Mouse (Mus musculus) embryonic stem cell, embryonic (primary cell): ENCODE results near the gene Scaf11.
"Not testable (repeated sequence)": the region's sequence is repeated elsewhere in the genome, so short reads cannot be mapped to it uniquely, and the experiment has no call there.

Source experiments
- CTCF ChIA-PET, 4 experiments: fragments of 300-600 bp in 2 of 4; fragments of 350-600 bp in 2 of 4; sonication (Branson Sonifier 250); formaldehyde crosslinking; loops; one replicate each; lab custom pipeline; 2022; ENCODE audit warnings: inconsistent platforms in 2 of 4; lab: Charles Lee
- POLR2A ChIA-PET, 4 experiments: fragments of 300-600 bp in 2 of 4; fragments of 350-600 bp in 2 of 4; sonication (Branson Sonifier 250); formaldehyde crosslinking; loops; one replicate each; lab custom pipeline; 2022; ENCODE audit warnings: antibody characterized with exemption in 4 of 4, inconsistent platforms in 1 of 4; lab: Charles Lee

The Scaf11 gene

DNA sequence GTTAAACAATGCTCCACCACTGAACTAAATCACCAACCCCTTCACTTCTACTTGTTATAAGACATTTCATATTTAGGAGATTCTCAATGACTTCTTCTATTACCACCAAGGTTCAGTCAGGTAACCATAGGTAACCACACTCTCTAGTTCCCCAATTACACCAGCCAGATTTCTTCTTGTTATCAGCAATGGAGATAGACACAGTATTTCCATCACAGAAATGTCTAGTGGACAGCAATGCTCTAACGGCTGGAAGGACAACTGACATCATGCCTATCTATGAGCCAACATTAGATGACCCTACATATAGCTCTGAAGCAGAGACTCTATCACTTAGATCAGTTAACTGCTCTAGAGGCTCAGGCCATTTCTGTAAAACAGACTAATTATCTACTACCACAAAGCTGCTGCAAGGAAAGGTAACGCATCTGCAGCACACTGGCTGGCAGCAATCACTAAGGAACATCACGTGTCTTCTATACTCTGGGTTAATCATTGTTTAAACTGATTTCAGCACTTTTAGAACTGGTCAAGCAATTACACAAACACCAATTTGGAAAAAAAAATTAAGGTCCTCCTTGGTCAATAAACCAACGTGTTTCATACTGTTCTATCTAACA lies 4.9 kb downstream of the Scaf11 start:
- ChIA-PET POLR2A (interaction anchor here in 1 of 4 experiments (0.9 to 2.2 kb wide), 5 partner anchors 9 to 150 kb away, joined by 3 to 9 read pairs (median 3); no protein-coding TSS in a partner anchor), CTCF (interaction anchor here in 2 of 4 experiments (0.6 kb wide), 2 partner anchors 187 to 320 kb away, joined by 3 read pairs; no protein-coding TSS in a partner anchor)

DNA sequence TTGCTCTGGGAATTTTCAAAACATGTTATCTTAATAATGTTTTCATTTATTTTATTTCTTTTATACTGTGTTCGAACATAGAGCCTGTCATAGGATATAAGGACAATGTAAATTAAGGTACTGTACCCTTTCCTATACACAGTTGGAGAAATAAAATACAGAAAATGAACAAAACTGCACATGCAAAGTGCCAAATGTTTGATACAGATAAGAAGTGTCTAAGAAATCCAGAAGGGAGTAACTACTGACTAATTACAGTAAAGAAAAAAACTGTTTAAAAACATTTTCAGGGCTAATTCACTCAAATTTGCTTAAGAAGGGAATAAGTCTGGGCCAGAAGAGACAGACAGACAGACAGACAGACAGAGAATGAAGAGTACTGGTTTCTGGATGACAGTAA lies 7.3 kb downstream of the Scaf11 start:
- ChIA-PET POLR2A (interaction anchor here in 2 of 4 experiments (1.4 to 2.8 kb wide), 4 partner anchors 12 to 165 kb away, joined by 4 to 9 read pairs (median 6); no protein-coding TSS in a partner anchor), CTCF (interaction anchor here in 2 of 4 experiments (0.6 kb wide), 2 partner anchors 45 to 1898 kb away, joined by 3 to 4 read pairs; no protein-coding TSS in a partner anchor)

DNA sequence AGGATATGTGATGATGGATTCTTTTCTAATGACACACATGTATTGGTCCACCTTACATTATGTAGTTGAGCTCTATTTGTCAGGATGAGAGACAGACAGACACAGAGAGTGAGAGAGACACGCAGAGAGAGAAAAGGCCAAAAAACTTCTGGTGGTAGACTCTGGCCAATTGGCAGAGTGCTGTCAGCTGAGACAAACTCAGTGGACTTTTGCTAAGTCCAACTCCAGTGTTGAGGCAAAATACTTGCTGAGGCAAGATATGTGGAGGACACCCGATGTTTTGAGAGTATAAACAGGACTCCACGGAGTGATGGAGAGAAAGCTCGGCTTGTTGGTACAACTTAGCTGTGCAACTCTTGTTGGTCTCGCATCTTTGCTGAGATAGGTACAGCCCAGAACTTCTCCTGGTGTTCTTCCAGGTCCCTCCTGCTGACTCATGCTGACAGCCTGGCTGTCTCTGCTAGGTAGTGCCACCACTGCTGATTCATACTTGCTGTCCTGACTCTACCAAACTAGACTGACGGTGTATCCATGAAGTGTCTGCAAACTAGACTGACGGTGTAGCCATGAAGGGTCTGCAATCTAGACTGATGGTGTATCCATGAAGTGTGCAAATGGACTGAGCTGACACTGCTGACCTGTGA lies 11.9 kb downstream of the Scaf11 start:
- CTCF ChIA-PET: interaction anchor here in 1 of 4 experiments (0.5 kb wide), 1 partner anchor 14 kb away, joined by 4 read pairs; no protein-coding TSS in a partner anchor

DNA sequence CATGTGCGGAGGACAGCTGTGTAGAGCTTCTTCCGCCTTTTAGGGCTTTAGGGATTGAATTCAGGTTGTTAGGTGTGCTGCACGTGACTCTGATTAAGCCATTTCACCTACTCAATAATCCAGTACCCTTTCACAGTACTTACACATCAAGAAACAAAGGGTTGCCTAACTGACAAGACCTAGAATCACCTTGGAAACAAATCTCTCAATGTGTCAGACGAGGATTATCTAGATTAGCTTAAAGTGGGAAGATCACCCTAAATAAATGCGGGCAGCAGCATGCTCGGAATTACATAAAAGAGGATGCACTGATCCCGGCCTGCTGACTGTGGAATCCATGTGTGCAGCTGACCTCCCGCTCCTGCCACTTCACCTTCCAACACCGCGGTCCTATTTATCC lies 13.9 kb downstream of the Scaf11 start:
- POLR2A ChIA-PET: interaction anchor here in 2 of 4 experiments (0.8 to 2.5 kb wide), 8 partner anchors 9 to 152 kb away, joined by 3 to 11 read pairs (median 3); partner anchors contain the start of gene Scaf11 (in 1 of the 2)
- CTCF ChIA-PET: no interaction called here

More for the DNA sequence above, 11.9 kb downstream of the Scaf11 start:
- POLR2A ChIA-PET: interaction anchor here in 1 of 4 experiments (0.9 to 1.1 kb wide), 2 partner anchors 10 to 22 kb away, joined by 3 to 5 read pairs; no protein-coding TSS in a partner anchor

DNA sequence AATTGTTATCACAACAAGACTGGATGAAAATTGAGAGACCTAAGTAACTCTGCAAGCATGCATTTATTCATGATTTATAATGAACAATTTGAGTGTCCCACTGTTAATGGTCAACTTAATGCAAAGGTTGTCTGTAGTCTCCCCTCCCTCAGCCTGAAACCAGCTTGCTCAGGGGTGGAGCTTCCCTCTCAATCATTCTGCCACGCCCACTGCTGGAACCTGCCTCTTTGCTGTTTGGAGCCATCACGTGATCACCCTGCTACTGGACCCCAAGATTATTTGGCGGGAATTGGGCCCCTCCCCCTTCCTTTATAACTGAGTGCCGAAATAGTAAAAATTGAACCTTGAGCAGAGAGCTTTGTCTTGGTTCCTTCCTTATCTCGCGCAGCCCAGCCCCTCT lies 19.2 kb downstream of the Scaf11 start:
- CTCF ChIA-PET: not testable (repeated sequence)
- POLR2A ChIA-PET: interaction anchor here in 3 of 4 experiments (0.6 to 2.0 kb wide), 9 partner anchors 10 to 260 kb away, joined by 3 to 9 read pairs (median 5); partner anchors contain the start of gene Scaf11 (in 1 of the 3)

DNA sequence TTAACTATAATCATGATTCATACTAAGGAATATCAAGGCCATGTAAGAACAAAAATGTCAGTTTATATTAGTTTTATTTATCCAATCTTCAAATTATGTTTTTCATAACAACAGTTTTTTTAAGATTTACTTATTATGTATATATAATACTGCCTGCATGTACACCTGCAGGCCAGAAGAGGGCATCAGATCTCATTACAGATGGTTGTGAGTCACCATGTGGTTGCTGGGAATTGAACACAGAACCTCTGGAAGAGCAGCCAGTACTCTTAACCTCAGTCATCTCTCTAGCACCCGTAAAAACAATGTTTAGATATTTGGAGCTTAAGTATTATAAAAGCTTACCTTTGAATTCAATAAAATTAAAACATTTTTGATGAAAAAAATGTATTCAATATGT lies 26.4 kb downstream of the Scaf11 start:
- ChIA-PET POLR2A (interaction anchor here in 1 of 4 experiments (0.8 to 1.6 kb wide), 6 partner anchors 13 to 43 kb away, joined by 3 to 4 read pairs (median 3); no protein-coding TSS in a partner anchor), CTCF (no interaction called here)

DNA sequence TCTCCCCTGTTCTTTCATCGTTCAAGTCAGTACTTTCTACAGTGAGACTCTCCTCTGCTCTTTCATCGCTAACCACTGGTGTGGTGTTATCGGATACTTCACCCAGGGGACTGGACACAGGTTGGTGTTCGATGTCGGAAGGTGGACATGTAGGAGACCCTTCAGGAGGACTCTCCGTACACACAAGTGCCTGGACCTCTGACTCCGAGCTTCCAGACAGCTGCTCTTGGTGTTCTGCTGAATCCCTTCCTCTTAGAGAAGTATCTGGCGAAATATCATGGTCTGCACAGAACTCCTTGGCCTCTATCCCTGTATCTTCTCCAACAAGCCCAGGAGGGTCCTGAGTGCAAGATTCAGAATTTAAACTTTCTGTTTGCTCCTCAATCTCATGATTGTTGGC lies 40.7 kb downstream of the Scaf11 start:
- CTCF ChIA-PET: no interaction called here
- POLR2A ChIA-PET: interaction anchor here in 1 of 4 experiments (0.9 to 1.1 kb wide), 2 partner anchors 14 to 47 kb away, joined by 3 to 4 read pairs; no protein-coding TSS in a partner anchor

DNA sequence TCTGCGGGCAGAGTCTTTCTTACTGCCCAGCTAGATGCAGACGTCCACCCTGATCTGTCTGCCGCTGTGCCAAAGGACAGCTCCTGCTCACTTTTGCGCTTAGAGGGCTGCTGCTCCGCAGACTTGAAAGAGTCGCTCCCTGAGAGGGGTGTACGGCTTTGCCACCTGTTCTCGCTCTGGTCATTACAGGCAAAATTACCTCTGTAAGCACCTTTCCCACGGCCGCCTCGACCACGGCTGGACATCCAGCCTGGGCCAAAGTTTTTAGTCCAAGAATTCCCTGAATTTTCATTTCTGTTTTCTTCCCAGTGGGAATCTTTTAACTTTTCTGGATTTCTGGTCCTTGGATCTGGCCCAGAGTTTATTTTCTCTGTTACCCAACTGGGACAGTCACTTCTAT lies 42.5 kb downstream of the Scaf11 start:
- POLR2A ChIA-PET: interaction anchor here in 2 of 4 experiments (0.7 to 2.3 kb wide), 8 partner anchors 9 to 63 kb away, joined by 3 to 7 read pairs (median 4); no protein-coding TSS in a partner anchor
- CTCF ChIA-PET: interaction anchor here in 1 of 4 experiments (0.6 kb wide), 1 partner anchor 9 kb away, joined by 3 read pairs; no protein-coding TSS in a partner anchor

DNA sequence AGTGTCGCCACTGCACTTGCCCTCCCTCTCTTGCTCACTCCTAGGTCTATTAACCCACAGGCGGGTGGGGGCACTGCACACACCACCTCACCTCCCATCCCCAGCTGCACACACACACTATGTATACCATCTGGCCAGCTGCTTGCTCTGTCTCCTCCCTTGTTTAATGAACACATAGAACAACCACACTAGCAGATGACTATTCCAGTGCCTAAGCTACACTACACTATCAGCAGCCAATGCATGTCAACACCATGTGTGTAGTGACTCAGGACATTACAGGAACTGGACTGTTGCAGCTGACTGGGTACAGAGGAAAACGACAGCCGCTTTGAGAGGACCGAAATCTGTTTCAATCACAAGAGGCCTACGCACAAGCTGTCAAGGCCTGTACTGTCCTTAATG lies 51.9 kb downstream of the Scaf11 start:
- POLR2A ChIA-PET: interaction anchor here in 2 of 4 experiments (0.7 to 2.6 kb wide), 11 partner anchors 9 to 120 kb away, joined by 3 to 14 read pairs (median 4); partner anchors contain the start of gene Scaf11 (in 1 of the 2)
- CTCF ChIA-PET: interaction anchor here in 1 of 4 experiments (0.8 kb wide), 1 partner anchor 34 kb away, joined by 4 read pairs; no protein-coding TSS in a partner anchor

DNA sequence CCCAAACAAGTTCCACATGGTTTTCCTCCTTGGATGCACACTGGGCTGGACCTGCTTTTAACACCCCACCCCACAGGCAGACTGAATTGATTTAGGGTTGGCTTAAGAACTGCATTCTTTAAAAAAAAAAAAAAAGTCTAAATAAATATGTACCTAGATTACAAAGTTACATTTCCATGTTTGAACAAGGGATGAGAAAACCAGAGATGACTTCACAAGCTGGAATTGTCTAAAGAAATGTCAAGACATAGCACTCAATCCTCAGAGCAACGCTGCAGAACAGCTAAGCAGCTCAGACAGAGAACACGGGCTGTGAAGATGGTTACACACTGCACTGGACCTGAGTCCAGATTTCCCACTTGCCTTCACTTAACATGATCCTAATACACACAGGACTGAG lies 53.5 kb downstream of the Scaf11 start:
- ChIA-PET POLR2A (interaction anchor here in 3 of 4 experiments (0.7 to 1.7 kb wide), 8 partner anchors 10 to 547 kb away, joined by 3 to 5 read pairs (median 4); no protein-coding TSS in a partner anchor), CTCF (interaction anchor here in 1 of 4 experiments (0.8 kb wide), 1 partner anchor 90 kb away, joined by 3 read pairs; no protein-coding TSS in a partner anchor)

DNA sequence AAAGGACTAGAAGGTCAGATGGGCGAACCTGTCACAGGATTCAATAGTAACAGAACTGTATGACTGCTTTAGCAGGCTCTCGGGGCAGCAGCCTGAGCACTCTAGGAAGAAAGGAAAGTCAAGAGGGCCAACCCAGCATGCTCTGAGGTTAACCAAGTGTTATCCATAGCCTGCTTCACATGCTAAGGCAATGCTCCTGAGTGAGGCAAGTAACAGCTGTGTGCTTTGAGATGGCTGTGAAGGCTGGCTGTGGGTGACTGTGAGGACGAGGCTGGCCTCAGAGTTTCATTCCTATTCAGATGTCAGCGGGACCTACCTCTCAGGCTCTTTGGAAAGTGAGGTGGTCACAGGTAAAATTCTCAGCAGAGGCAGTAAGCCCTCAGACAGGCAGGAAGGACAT lies 54.4 kb downstream of the Scaf11 start:
- POLR2A ChIA-PET: interaction anchor here in 2 of 4 experiments (0.8 to 1.8 kb wide), 3 partner anchors 11 to 16 kb away, joined by 3 to 5 read pairs (median 3); no protein-coding TSS in a partner anchor
- CTCF ChIA-PET: no interaction called here

DNA sequence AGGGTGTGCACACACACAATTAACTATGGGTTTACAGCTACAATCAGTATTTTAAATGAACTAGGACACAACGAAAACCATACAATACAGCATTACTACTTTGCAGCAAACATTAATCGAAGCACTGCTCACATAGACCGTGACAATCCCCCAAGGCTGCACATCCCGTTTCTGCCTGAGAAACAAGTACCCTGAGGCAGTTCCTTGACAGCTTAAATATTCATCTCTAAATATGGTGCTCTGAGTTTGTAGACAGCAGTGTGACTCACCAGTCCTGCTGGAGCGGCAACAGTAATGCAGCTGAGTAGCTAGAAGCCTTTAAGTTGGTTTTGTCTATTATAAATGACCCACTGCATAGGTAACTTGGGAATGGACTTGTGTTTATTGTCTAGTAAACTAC lies 55.1 kb downstream of the Scaf11 start:
- POLR2A ChIA-PET: interaction anchor here in 1 of 4 experiments (0.7 to 1.8 kb wide), 4 partner anchors 11 to 32 kb away, joined by 3 to 5 read pairs (median 4); no protein-coding TSS in a partner anchor
- CTCF ChIA-PET: no interaction called here

DNA sequence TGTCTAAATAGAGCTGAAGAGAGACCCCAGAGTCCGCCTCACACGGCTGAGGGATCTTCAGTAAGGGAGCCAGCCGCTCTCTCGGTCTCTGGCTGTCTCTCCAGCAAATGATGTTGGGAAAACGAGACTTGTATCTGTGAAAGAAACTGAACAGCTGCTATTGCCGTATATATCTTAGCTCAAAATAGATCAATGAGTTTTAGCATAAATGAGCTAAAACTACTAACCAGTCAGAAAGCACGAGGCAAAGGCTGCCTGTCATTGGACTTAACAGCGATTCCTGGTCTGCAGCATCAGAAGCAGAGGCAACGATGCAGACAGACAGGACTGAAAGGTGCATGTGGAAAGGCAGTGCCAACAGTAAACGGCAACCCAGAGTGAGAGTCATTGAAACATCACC lies 62.3 kb downstream of the Scaf11 start:
- ChIA-PET CTCF (no interaction called here), POLR2A (interaction anchor here in 1 of 4 experiments (1.4 kb wide), 1 partner anchor 25 kb away, joined by 3 read pairs; no protein-coding TSS in a partner anchor)

DNA sequence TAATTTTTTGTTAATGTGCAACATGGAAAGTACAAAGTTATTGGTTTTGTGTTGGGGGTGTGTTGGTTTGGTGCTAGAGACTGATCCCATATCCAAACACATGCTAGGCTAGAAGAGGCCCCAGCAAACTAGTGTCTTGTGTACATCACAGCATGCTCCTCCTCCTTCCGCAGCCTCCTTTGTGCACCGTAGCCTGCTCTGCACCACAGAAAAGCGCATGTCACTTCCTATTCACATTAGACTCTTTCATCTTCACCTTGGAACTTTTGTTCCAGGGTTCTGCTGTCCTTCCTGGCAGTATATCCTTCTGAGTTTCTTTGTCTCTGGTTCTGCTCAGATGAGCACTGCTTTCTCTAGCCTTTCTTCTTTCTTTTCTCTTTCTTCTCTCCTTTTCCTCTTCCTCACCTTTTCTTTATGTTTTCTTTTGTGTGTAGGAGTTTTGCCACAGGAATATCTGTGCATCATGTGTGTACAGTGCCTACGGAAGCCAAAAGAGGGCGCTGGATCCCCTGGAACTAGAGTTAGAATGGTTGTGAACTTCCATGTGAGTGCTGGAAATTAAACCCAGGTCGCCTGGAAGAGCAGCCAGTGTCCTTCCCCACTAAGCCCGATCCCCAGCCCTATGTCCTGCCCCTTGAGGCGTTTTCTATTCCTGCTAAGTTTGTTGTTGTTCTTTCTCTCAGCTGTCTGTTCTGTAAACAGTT lies 63.9 kb downstream of the Scaf11 start:
- ChIA-PET CTCF (no interaction called here), POLR2A (interaction anchor here in 2 of 4 experiments (0.6 to 0.9 kb wide), 2 partner anchors 17 to 46 kb away, joined by 3 to 4 read pairs; no protein-coding TSS in a partner anchor)

DNA sequence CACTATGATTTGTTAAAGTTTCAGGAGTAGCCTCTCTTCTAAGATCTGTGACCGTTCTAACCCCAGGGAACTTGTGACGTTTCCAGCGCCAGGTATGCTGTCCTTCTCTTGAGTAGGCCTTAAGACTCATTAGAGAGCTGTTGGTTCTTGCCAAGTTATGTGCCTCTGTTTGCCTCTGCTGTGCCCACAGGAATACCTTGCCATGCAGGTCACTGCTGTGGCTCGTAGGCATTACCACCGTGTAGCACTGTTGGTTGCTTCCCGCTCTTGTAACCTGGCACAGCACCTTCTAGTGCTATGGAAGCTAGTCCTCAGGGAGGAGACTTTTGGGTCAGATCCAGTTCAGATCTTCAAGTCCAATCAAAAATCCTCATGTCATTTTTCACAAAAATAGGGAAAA lies 65.6 kb downstream of the Scaf11 start:
- ChIA-PET POLR2A (interaction anchor here in 1 of 4 experiments (1.1 to 2.0 kb wide), 3 partner anchors 10 to 23 kb away, joined by 3 to 5 read pairs (median 3); no protein-coding TSS in a partner anchor), CTCF (interaction anchor here in 1 of 4 experiments (0.6 kb wide), 1 partner anchor 1569 kb away, joined by 4 read pairs; the partner anchor contains the start of gene Tmem106c)

DNA sequence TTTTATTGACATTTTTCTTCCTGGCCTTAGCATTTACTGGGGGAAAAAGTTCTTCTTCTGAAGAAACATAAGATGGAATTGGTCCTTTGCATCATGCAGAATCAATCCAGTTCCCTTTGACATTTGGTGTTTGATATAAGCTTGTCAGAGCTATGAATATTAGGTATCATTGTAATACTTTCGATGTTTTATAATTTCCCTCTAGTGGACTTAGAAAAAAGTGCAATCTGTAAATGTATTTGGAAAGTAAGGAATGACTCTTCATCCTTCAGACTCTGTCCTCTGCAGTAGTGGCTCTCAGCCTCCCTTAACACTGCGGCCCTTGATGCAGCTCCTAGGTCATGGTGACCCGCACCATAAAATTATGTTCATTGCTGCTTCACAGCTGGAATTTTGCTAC lies 67.8 kb downstream of the Scaf11 start:
- ChIA-PET CTCF (interaction anchor here in 2 of 4 experiments (0.7 to 1.3 kb wide), 2 partner anchors 19 to 500 kb away, joined by 3 read pairs; no protein-coding TSS in a partner anchor), POLR2A (interaction anchor here in 2 of 4 experiments (0.7 to 1.8 kb wide), 4 partner anchors 9 to 602 kb away, joined by 4 to 6 read pairs (median 4); no protein-coding TSS in a partner anchor)

DNA sequence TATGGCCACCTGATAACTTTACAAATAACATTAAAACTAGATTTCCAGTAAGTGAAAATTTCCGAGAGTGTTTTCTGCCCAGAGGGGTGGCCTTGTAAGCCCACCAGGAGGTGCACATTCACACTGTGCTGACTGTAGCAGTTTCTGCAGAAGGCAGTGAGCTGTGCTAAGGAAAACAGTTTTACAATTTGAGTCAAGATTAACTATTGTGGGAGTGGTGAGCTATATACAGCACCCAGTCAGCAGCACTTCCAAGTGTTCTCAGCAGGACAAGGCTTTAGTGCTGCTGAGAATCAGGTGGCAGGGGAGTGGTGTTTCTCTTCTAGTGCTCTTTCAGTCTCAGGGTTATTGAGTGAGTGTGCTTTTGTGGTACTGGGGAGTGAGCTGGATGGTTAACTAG lies 72.1 kb downstream of the Scaf11 start:
- ChIA-PET POLR2A (interaction anchor here in 2 of 4 experiments (0.7 to 1.2 kb wide), 5 partner anchors 12 to 251 kb away, joined by 3 to 4 read pairs (median 3); no protein-coding TSS in a partner anchor), CTCF (no interaction called here)
